Mouse (Mus musculus) lung, postnatal 4 days (tissue): ENCODE data around the gene Cd3eap.

ENCODE experiments used
- DNase-seq, 2 experiments: peaks; one replicate each; pipeline ENCODE4 v3.0.0; 2021

Cd3eap gene

DNA sequence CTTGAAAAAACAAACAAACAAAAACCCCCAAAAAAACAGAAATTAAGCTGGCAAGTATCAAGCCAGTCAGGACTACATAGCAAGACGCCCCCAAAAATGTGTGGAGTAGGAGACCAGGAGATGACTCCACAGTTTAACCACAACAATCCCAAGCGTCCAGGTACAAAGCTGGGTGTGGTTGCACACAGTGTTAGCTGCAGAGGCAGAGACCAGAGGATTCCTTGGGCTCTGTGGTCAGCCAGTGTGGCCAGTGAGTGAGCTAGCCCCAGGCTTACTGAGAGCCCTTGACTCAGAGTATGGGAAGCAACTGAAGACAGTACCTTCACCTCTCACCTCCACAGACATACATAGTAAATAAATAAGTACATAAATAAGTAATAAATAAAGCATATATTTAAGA, 27.4 kb downstream of the Cd3eap start:
- no peak for DNase-seq

DNA sequence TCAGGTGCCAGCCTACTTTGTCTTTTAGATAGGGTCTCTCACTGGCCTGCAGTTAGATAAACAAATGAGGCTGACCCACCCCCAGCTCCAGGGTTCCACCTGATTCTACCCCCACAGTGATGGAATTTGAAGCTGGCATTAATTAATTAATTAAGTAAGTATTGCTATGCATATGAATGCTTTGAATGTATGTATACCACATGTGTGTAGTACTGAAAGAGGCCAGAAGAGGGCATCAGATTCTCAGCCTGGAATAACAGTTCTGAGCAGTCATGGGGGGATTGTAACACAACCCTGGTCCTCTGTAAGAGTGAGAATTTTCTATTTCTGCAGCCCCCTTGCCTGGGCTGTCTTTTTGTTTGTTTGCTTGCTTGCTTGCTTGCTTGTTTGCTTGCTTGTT, 30.9 kb downstream of the Cd3eap start:
- DNase-seq: no peak

DNA sequence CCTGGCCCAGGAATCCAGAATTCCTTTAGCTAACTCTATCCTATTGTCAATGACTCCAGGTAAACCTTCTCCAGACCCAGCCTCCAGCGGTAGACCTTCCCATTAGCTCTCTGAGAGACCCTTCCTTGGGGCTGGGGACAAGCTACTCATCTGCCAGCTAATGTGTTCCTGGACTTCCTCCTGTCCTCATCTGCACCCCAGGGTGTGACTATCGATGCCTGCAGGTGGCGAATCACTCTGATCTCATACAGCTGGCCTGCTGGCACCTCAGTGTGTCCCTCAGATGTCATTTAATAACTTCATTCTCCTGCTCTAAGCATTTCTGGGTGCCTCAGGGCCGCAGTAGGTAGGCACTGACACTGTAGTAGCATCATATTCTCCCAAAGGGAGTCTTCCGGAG, 31.5 kb downstream of the Cd3eap start:
- DNase-seq: no peak

DNA sequence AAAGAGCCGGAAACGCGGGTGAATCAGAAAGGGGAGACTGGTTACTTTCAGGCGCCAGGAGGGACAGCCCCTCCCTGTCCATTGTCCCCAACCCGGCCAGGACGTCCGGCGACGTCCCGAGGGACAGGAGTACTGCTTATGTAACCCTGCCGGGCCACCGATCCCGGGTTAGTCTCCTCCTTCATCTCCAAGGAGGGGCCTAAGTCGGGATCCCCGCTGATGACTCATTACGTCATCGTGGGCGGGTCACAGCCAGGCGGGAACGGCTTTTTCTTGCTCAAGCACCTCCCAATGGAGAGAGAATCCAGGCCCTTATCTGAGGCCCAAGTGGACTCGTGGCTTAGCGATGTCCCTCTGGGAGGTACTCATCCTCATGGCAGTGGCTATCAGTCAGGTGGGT, 32.2 kb downstream of the Cd3eap start:
- peak; percentile 91 to 94 for DNase-seq

- peak; percentile 91 to 92 for DNase-seq
Measured at GRCm38 (mm10) chr7:19326359-19326758, 32.9 kb downstream of the Cd3eap start.

DNA sequence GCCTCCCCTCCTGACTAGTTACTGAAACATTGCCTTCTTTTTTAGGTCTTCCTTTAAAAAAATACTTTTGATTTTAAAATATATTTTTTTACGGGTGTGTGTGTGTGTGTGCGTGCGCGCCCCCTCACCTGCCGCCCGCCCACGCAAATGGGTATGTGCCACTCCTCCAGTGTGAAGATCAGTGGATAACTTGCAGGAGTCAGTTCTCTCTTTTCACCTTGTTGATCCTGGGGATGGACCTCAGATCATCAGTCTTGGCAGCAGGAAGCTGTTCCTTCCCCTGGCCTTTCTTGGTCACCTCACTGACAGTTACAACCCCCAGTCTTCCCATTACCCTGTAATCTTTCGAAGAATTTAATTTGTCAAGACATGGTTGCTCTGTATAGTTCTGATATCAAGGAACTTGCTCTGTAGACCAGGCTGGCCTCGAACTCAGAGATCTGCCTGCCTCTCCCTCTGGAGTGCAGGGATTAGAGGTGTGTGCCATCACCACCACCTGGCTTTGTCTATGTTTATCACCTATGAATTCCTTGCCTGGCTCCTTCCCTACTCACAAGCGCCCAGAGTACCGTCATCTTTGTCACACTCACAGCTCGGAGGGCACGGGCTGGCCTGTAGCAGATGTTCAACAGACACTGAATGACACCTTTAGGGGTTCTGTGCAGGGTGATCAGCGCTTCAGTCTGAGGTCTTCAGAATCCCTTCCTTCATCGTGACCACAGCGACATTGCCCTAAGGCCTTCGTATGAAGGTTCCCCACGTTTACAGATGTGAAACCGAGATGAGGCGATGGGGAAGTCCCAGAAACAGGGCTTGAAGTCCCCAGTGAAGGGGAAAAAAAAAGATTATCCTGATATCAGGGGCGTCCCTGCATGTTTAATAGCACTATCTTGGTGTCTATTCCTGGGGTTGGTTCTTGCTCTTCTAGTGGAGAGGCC, 33.8 kb downstream of the Cd3eap start:
- no peak for DNase-seq

GRCm38 (mm10) chr7:19324221-19324620, 35.1 kb downstream of the Cd3eap start:
- DNase-seq: no peak

- no peak for DNase-seq
Measured at GRCm38 (mm10) chr7:19322489-19322888, 36.8 kb downstream of the Cd3eap start.

DNA sequence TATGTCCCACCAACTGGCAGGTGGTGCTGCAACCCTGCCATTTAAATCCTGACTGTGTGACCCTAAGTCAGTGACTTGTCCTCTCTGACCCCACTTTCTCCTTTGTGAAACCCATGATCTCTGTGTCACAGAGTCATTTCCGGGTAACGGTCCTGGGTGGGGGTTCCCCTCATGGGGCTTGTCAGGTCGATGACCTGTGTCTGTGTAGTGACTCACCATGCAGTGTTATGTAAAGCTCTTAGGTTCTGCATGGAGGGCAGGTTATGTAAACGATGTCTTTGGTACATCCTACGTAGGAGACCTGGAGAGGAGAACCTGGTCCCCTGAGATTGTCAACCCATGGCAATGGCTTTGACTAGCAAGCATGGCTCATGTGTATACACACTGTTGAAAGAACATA, 37.8 kb downstream of the Cd3eap start:
- no peak for DNase-seq

DNA sequence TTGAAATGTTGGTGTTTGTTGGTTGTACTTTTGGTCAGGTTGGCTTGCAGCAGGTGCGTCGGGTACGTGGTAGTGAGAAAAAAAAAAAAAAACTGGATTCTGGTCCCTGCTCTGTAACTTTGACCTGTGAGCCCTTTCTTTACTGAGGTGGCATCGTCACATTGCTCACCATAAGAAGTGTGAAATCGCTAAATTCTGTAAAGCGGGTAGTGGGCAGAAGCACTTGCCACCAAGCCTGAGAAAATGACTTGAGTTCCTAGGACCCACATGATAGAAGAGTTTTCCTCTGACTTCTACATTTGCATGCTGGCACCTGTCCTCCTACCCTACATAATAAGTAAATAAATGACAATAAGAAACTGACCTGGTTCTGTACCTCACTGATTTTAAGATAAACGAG, 38.6 kb downstream of the Cd3eap start:
- DNase-seq: no peak

DNA sequence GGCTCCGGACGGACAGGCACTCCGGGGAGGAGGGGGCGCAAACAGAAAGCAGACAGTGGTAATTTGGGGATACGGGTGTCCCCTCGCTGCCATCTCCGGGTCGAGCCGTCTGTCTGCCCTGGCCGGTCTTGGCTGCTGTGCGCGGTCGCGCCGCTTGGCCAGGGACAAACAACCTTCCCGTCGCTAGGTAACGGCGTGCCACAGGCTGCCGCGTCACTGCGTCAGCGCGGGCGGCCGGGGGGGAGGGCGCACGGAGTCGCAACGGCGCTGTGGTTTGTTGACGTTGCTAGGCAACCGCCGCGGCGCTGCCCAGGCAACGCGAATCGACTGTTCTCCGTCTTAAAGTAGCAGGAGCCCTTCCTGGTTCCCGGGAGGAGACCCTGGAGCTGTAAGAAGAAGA, 39.4 kb downstream of the Cd3eap start:
- peak; percentile 97 to 98 for DNase-seq

DNA sequence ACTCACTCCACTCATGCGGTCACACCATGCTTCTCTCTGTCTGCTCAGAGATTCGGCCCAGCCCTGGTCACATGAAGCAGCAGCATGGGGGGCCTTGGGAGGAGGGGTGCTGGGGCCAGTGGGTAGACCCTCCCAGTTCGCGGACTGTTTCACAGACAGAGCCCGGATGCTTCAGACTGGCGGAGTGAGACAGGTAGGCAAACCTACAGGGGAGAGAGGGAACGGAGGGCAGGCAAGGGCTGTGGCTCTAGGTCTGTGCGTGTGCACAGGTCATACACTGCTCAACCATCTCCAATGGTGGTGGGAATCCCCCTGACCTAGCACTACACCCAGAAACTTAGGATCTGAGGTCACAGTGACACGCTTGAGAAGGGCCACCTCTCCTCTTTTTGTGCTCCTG, 39.8 kb downstream of the Cd3eap start:
- DNase-seq: no peak

GRCm38 (mm10) chr7:19318676-19319075, 40.6 kb downstream of the Cd3eap start:
- no peak for DNase-seq

DNA sequence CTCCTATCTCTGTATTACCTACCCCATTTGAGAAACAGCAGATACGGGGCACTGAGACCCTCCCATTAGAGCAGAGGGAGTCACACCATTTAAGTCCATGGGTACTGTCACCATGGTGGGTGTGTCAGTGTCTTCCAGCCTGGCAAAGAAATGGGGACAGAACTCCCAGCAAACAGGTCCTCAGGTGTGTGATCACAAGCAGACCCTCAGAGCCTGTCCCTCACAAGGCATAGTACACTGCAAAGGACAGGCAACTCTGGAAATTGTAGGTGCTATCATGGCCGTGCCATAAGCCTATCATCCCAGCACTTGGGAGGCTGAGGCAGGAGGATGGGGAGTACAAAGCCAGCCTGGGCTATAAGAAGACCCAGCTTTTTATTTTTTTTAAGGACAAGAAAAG, 41.1 kb downstream of the Cd3eap start:
- no peak for DNase-seq

GRCm38 (mm10) chr7:19316451-19317161, 42.7 kb downstream of the Cd3eap start:
- peak; percentile 63 to 67 for DNase-seq

DNA sequence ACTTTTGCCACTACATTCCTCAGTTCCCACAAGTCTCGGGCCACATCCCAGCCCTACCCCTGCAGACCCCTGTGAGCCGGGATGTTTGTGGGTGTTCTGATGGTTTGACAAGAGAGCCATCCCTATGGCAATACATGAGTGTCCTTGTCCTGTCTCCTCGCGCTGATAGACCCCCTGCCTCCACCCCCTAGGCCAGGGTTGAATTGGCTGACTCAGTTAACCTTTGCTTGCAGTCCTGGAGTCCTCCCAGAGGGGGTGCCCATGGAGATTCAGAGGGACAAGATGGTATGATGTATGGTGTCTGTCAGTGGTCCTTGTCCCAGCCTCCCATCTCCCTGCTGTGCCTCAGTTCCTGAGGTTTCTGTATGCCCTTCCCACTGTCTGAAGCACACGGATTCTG, 45.2 kb downstream of the Cd3eap start:
- no peak for DNase-seq

DNA sequence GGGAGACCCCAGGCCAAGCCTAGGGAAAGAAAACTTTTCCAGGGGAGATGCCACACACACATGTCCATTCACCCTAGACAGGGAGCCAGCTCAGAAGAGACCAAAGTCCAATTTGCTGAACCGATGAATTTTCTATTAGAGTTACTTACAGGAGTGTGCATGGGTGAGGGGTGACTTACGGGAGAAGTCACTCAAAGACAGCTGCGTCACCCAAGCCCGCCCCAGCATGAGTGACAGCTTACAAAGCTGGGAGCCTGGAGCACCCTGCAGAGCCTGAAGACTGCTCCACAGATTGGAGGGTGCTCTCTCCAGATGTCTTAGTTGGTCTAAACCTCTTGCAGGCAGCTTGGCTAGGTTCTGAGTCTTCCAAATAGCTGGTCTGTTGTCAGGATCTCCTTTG, 47.3 kb downstream of the Cd3eap start:
- no peak for DNase-seq

DNA sequence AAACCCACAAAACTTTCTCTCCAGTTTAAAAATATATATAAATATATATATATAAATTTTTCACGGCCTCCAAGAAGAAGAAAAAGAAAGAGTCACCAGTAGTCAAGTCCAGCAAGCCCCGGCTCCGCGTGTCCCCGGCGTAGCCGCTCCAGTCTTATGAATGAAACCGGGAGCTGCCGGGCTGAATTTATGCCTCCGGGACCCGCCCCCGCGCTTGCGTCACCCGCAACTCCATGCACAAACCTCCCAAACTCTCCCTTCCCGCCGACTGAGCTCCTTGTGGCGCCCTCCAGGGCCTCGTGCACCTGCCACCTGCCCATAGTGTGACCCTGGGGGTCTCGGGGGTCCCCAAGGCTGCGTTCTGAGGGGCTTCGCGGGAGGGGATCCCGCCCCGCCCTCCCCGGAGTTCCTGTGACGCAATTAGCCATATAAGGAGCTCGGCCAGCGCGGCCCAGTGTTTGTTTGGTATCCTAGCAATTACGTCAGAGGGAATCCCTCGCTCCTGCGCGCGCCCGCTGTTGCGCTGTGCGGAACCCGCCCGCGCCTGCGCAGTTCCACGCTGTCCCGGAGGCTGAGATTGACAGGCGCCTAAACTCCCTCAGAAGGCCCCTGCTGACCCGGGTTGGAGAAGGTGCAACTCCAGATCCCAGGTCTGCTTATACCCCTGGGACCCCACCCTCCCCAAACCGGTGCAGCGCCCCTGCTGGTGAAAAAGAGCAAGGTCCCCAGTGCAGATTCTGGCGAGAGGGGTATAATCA, 49.2 kb downstream of the Cd3eap start, which contains the start of gene Fosb:
Gene Fosb, minus strand, starts transcription at position 168 of the 758 bp plus-strand sequence.
- peak; percentile 95 to 97 for DNase-seq

GRCm38 (mm10) chr7:19309278-19309883, 49.9 kb downstream of the Cd3eap start:
- no peak for DNase-seq

- DNase-seq: peak; percentile 97 to 98
Measured at GRCm38 (mm10) chr7:19308454-19309277, 50.6 kb downstream of the Cd3eap start.

- peak; percentile 79 to 81 for DNase-seq
Measured at GRCm38 (mm10) chr7:19307739-19308453, 51.4 kb downstream of the Cd3eap start.
